Mouse (Mus musculus): ENCODE data around the gene Smyd3. TPM values are rescaled to one million over a fixed set of nuclear protein-coding genes. Genes with fewer than 3 reads are reported as not detected.

Gene Smyd3
- polyA plus RNA-seq, 1 experiment from 2014 or later = 18.0 TPM

DNA sequence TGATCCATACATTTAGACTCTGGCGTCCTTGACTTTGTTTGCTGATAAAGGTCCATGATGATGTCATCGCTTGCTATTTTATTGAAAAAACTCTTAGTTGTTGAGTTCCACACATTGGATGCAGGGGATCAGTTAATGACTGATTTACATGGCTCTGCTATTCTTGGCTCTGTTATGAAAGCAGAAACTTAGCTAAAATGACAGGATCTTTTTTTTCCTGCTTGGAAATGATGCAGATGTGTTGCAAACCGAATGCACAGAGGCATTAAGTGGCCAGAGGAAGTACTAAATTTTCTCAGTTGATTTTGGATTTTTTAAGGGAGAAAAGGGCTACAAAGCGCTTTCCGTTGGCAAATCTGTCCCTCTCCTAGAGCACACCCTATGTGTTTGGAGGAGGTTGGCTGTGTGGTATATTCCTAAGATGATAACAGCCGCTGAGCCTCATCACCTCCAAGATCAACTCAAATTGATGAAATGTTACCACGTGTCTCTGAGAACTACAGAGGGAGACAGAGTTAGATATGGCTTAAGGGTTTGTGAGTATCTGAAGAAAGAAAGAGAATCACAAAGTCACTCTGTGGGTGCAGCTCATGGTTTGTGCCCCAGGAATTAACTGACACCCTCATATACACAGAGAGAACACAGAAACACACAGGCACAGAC lies 402.9 kb downstream of the Smyd3 start:
- Histone ChIP-seq H3K27me3 (ENCODE audit: insufficient read depth, poor library complexity, severe bottlenecking) (no peaks in the 10 kb centered on the region; the same call in 1 of the 2 replicates), H3K4me1 (replicated peaks) (peaks cover 11% of the 10 kb centered on the region), H3K36me3 (no peaks in the 10 kb centered on the region), H3K27ac (no peak overlapping the region), H3K9me3 (no peaks in the 10 kb centered on the region), H3K4me3 (no peak overlapping the region)
- WGBS = 92% methylated on average over 7 of the region's 7 CpGs
- DNase-seq (ENCODE audit: low spot score) = no peak

DNA sequence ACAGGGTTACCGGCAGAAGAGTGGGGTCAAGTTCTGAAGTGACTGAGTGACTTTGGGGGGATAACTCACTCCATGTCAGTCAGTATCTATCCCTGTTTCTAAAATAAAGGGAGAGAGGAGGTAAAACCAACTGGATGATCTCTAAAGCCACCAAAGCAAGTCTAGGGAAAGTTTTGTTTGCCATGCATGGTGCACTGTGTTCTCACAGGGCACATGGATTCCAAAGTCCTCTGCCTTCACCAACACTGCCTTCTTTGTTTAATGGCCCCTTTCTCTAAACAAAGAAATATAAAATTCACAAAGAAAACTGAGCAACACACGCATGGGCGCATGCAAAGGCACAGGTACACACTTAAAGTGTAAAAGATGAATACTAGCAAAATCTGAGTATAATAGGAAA lies 403.5 kb downstream of the Smyd3 start:
- 96% methylated on average over 3 of the region's 3 CpGs for WGBS
- Histone ChIP-seq H3K4me1 (replicated peaks) (peaks cover 7% of the 10 kb centered on the region; the same call in 1 of the 2 replicates), H3K4me3 (no peak overlapping the region), H3K27me3 (ENCODE audit: insufficient read depth, poor library complexity, severe bottlenecking) (no peaks in the 10 kb centered on the region; the same call in 1 of the 2 replicates), H3K27ac (no peak overlapping the region), H3K36me3 (no peaks in the 10 kb centered on the region), H3K9me3 (no peaks in the 10 kb centered on the region)
- DNase-seq (ENCODE audit: low spot score) = no peak

DNA sequence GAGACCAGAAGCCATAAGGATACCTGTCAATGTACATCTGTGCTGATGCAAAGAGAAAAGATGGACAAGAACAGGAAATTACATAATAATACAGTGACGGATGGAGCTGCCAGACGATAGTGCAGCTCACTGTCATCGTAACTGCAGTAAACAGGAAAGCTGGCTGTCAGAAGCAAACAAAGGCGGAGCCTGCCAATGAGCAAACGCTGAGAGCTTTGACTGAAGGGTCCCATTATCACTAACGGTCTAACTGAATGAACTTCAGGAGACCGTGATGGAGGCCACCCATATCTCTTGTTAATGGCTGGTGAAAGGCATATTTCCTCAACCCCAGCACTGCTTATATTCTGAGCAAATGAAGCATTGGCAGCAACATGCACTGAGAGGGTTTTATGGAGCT lies 409.1 kb downstream of the Smyd3 start:
- H3K27me3 ChIP-seq (ENCODE audit: insufficient read depth, poor library complexity, severe bottlenecking) = peaks cover 9% of the 10 kb centered on the region; the same call in 1 of the 2 replicates
- no peak for DNase-seq (ENCODE audit: low spot score)
- peaks cover 38% of the 10 kb centered on the region for H3K4me1 ChIP-seq (replicated peaks)
- H3K27ac ChIP-seq = no peak overlapping the region
- no peak overlapping the region for H3K4me3 ChIP-seq
- no peaks in the 10 kb centered on the region for H3K9me3 ChIP-seq
- WGBS = 59% methylated on average over 7 of the region's 7 CpGs
- no peaks in the 10 kb centered on the region for H3K36me3 ChIP-seq

DNA sequence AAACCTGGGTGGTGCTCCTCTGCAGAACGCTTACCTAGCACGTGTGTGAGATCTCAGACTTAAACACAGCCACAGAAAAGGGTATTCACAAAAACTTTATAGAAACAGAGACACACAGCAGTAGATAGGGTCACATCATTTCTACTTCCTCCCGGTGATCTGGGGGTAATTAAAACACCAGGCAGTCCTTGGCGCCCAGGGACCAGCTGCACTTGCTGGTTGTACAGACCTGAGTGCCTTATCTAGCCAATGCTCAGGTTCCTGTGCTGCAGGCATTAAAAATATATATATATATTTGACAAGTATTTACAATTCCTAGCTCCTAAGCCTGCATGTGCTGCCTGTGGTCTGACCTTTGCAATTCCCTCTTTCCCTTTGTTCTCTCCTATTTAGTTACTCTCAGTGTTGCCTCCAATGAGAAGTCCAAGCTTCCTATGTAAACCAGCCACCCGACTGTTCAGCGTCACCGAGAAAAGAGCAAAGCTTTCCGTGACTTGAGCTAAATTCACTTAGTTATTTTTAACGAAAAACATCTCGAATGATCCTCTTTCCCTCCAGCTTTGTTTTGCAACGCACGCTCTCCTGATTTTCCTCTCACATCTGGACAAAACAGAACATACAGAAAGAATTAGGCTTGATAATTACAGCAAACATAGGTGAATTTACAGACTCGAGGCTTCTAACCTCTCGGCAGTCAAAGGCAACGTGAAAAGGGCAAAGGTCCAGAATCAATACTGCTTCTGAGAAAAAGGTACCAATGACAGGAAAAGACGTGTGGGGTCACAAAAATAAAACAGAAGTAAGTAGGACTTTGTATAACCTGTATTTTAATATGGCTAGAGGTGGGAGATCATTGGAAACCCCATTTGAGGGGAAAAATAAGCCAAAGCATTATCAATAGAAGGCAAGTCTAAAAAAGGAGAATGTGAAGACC lies 409.8 kb downstream of the Smyd3 start:
- WGBS = 61% methylated on average over 16 of the region's 16 CpGs
- no peak overlapping the region for H3K4me3 ChIP-seq
- no peaks in the 10 kb centered on the region for H3K9me3 ChIP-seq
- H3K36me3 ChIP-seq = no peaks in the 10 kb centered on the region
- peaks cover 9% of the 10 kb centered on the region; the same call in 1 of the 2 replicates for H3K27me3 ChIP-seq (ENCODE audit: insufficient read depth, poor library complexity, severe bottlenecking)
- H3K4me1 ChIP-seq (replicated peaks) = peaks cover 38% of the 10 kb centered on the region
- DNase-seq (ENCODE audit: low spot score) = no peak
- no peak overlapping the region for H3K27ac ChIP-seq

DNA sequence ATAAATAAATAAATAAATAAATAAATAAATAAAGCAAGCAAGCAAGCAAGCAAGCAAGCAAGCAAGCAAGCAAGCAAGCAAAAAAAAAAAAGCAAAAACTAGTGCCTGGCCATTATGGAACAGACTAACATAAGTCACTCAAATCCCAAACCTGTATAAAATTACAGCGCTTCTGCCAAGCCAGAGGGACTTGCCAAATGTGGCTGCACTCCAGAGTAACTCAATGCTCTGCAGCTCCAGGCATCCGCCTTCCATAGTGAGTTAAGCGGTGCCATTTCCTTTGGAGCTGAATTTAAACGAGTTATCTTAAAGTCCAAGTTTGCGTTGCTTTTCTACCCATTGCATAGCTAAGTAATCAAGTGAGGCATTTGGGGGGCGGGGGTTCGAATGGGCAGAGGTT lies 410.6 kb downstream of the Smyd3 start:
- H3K4me1 ChIP-seq (replicated peaks) = peaks cover 36% of the 10 kb centered on the region
- no peaks in the 10 kb centered on the region for H3K36me3 ChIP-seq
- H3K4me3 ChIP-seq = no peak overlapping the region
- H3K27me3 ChIP-seq (ENCODE audit: insufficient read depth, poor library complexity, severe bottlenecking) = peaks cover 9% of the 10 kb centered on the region; the same call in 1 of the 2 replicates
- DNase-seq (ENCODE audit: low spot score) = no peak
- H3K27ac ChIP-seq = no peak overlapping the region
- H3K9me3 ChIP-seq = no peaks in the 10 kb centered on the region
- 75% methylated on average over 7 of the region's 7 CpGs for WGBS

DNA sequence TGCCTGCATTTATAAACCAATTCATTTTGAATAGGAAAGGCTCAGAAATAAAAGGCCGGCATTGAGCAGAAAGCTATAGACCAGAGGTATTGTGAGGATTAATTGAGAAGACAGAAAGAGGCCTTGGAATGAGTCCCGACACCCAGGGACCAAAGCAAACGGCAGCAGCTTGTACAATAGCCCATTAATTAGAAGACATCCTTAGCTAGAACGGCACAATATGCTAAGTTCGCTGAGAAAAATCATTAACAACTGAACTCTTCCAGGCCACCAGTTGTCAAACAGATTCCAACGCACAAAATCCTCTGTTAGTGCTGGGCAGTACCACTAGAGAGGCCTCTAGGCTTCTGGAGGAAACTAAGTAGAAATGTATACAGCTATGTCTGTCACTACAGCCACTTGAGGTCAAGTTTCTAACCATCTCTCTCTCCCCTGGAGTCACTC lies 411.1 kb downstream of the Smyd3 start:
- DNase-seq (ENCODE audit: low spot score) = no peak
- no peaks in the 10 kb centered on the region for H3K9me3 ChIP-seq
- peak overlapping the region; percentile 47 for H3K27ac ChIP-seq

DNA sequence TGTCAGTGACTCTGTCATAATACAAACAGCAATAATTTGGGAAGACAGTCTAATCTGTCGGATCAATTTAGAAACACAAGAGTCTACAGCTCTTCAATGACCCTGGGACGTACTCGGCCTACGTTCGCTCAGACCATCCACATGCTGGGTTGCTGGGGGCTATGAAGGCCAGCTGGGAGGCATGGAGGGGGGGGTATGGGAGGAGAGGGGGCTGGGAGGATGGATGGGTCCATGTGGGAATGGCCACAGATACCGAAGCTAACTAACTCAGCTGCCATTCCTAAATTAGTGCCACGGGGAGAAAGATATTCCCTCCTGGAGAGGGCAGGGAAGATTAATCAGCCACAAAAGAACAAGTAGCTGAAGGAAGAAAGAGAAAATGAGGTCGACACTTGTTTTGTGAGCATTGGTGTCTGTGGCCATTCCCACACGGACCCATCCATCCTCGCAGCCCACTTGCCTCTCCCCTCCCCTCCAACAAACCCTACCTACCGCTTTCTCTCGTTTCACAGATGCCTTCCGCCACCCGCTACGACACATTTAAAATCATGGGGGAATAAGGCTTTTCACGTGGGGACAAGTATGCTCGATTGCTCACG lies 411.6 kb downstream of the Smyd3 start:
- H3K27me3 ChIP-seq (ENCODE audit: insufficient read depth, poor library complexity, severe bottlenecking) = peaks cover 9% of the 10 kb centered on the region; the same call in 1 of the 2 replicates
- no peak overlapping the region for H3K4me3 ChIP-seq
- H3K9me3 ChIP-seq = no peaks in the 10 kb centered on the region
- 66% methylated on average over 18 of the region's 18 CpGs for WGBS
- peaks cover 34% of the 10 kb centered on the region for H3K4me1 ChIP-seq (replicated peaks)
- H3K27ac ChIP-seq = peak overlapping the region; percentile 47
- DNase-seq (ENCODE audit: low spot score) = no peak
- H3K36me3 ChIP-seq = no peaks in the 10 kb centered on the region

More for the DNA sequence above, 411.1 kb downstream of the Smyd3 start:
- Histone ChIP-seq H3K4me1 (replicated peaks) (peaks cover 34% of the 10 kb centered on the region), H3K4me3 (no peak overlapping the region), H3K27me3 (ENCODE audit: insufficient read depth, poor library complexity, severe bottlenecking) (peaks cover 9% of the 10 kb centered on the region; the same call in 1 of the 2 replicates), H3K36me3 (no peaks in the 10 kb centered on the region)
- WGBS = 51% methylated on average over 6 of the region's 6 CpGs

DNA sequence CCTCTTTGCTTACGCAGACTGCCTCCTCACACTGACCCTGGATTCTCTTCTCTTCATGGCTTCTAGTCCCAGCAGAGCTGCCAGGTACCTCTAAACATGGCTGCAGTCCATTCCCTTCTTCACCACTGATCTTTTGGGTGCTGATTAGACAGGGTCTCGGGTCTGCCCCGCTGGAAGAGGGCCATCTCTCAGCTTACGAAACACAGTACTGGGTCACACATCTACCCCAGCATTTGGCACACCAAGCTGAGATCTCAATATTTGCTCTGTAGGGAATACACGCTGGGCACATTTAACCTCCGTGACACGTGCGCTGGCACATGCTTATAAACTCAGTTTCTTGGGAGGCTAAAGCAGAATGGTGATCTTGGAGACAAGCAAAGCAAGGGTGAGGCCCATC lies 413.4 kb downstream of the Smyd3 start:
- H3K4me3 ChIP-seq = no peak overlapping the region
- H3K9me3 ChIP-seq = no peaks in the 10 kb centered on the region
- H3K27ac ChIP-seq = no peak overlapping the region
- 94% methylated on average over 8 of the region's 8 CpGs for WGBS
- H3K4me1 ChIP-seq (replicated peaks) = peaks cover 34% of the 10 kb centered on the region
- DNase-seq (ENCODE audit: low spot score) = no peak
- no peaks in the 10 kb centered on the region for H3K36me3 ChIP-seq
- H3K27me3 ChIP-seq (ENCODE audit: insufficient read depth, poor library complexity, severe bottlenecking) = peaks cover 9% of the 10 kb centered on the region; the same call in 1 of the 2 replicates

DNA sequence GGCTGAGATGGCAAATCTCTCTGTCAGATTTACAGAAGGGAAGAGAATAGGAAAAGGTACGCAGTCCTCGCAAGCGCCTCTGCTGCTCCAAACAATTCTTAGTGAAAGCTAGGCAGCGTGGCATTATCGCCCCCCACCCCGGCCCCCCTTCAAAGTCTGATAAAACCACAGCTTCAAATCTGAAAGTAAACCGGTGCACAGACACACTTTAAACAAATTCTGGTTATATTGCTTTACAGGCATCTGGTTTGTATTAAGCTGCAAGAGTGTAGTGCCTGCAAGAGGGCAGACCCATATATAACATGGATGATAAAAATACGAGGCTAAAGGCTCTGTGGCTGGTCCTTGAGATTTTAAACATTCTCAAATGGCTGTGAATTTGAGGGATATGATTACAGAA lies 420.8 kb downstream of the Smyd3 start:
- no peak overlapping the region for H3K4me3 ChIP-seq
- 80% methylated on average over 8 of the region's 8 CpGs for WGBS
- H3K27ac ChIP-seq = no peak overlapping the region

DNA sequence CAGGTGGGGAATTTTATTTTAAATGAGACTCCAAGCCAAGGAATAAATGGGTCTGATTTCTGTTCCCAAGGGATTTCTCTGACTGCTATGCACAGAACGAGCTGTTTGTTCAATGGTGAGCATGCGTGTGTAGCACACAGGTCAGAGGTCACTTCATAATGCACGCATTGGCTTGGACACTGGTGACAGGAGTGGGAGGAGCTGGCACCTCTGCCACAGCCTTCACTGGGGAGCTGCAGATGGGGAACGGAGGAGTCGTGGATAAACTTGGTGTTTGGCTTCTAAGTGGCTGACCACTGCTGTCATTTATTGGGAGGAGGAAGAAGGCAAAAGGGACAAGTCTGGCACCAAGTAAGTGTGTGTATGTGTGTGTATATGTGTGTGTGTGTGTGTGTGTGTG lies 421.5 kb downstream of the Smyd3 start:
- no peaks in the 10 kb centered on the region for H3K27me3 ChIP-seq (ENCODE audit: insufficient read depth, poor library complexity, severe bottlenecking)
- H3K9me3 ChIP-seq = no peaks in the 10 kb centered on the region
- H3K27ac ChIP-seq = 0 out of 2 replicates have a peak overlapping the region, but pooled peaks have one; percentile 12
- peaks cover 28% of the 10 kb centered on the region for H3K4me1 ChIP-seq (replicated peaks)
- 52% methylated on average over 5 of the region's 5 CpGs for WGBS
- DNase-seq (ENCODE audit: low spot score) = no peak
- H3K36me3 ChIP-seq = no peaks in the 10 kb centered on the region
- no peak overlapping the region for H3K4me3 ChIP-seq

More for the DNA sequence above, 420.8 kb downstream of the Smyd3 start:
- no peak for DNase-seq (ENCODE audit: low spot score)
- Histone ChIP-seq H3K36me3 (no peaks in the 10 kb centered on the region), H3K27me3 (ENCODE audit: insufficient read depth, poor library complexity, severe bottlenecking) (no peaks in the 10 kb centered on the region), H3K4me1 (replicated peaks) (peaks cover 22% of the 10 kb centered on the region), H3K9me3 (no peaks in the 10 kb centered on the region)

DNA sequence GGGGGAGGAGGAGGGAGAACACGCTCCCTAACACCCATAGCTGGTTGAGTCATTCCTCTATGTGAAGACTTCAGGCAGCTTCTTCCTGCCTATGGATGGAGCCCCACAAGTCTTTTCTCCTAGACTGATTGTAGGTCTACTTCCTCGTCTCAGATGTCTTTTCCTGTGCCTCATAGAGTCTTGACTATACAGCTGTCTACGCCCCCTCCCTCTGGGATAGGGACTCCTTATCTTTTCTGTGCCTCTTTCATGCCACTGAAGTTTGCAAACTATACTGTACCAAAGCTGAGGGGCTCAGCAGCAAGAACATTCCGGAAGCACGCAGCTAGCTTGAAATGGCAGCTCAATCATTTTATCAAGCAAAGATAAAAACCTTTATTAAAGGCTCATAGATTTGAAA lies 428.7 kb downstream of the Smyd3 start:
- no peaks in the 10 kb centered on the region for H3K9me3 ChIP-seq
- no peak overlapping the region for H3K4me3 ChIP-seq
- H3K27me3 ChIP-seq (ENCODE audit: insufficient read depth, poor library complexity, severe bottlenecking) = no peaks in the 10 kb centered on the region
- H3K4me1 ChIP-seq (replicated peaks) = peaks cover 10% of the 10 kb centered on the region
- 87% methylated on average over 5 of the region's 5 CpGs for WGBS
- DNase-seq (ENCODE audit: low spot score) = no peak
- H3K27ac ChIP-seq = no peak overlapping the region
- H3K36me3 ChIP-seq = no peaks in the 10 kb centered on the region

DNA sequence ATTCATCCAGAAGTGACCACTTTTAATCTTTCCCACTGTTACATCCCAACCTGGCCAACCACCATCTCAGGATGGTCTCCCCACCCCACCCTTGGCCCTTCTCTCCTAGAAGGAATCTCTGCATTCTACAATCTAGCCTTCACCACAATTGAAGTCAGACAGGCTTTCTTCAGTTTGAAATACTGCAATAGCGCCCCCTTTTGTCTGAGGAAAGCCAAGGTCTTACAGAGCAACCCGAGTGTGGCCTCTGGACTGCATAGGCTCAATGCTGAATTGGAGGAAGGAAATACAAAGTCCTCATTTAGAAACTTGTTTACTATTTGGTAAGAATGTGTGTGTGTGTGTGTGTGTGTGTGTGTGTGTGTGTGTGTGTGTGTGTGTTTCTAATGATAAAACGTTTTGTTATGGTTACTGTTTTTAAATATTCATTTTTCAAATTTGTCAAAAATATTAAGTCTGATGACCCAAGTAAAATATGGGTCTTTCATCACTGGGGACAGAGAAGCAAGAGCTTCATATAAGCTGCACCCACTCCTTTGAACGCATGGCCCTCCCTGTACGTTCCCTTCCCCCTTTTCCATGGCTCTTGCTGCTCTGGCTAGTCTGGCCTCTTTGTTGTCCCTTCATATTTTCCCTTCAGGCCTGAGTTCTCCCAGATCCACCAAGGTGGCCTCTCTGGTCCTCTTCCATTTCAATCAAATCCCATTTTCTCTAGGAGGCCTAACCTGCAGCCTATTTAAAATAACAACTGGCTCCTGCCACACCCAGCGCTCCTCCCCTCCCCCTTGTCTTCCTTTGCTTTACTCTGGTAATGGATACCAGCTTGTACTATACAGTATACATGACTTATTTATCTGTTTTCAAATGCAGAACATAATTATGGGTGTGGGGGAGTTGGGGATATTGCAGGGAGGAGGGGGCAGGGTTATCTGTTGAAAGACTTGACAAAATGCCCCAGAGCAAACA lies 430.5 kb downstream of the Smyd3 start:
- H3K4me3 ChIP-seq = no peak overlapping the region
- H3K9me3 ChIP-seq = no peaks in the 10 kb centered on the region
- peaks cover 12% of the 10 kb centered on the region for H3K4me1 ChIP-seq (replicated peaks)
- peak; percentile 21 for DNase-seq (ENCODE audit: low spot score)
- H3K27me3 ChIP-seq (ENCODE audit: insufficient read depth, poor library complexity, severe bottlenecking) = no peaks in the 10 kb centered on the region
- WGBS = 56% methylated on average over 6 of the region's 6 CpGs
- no peak overlapping the region for H3K27ac ChIP-seq
- H3K36me3 ChIP-seq = no peaks in the 10 kb centered on the region
